Mouse (Mus musculus) neural tube, embryonic 11.5 days (tissue): ENCODE measurements at regions not wholly inside any gene's neighbourhood (a gene's known extent, or its start where the extent isn't known, plus 50 kb on each side); places are given as distances from the start of the nearest gene placed in this dataset.

Experiments
- ATAC-seq: fragments of 200-750 bp; cut with Nextera tagmentation; 2 replicates; pipeline ENCODE4 v1.8.0; 2017; ENCODE audit warnings: moderate number of reproducible peaks, mild to moderate bottlenecking, moderate TSS enrichment, moderate library complexity; ENCODE audit not compliant: insufficient read depth, low FRiP score, low TSS enrichment
- DNase-seq: peaks from one replicate; pipeline ENCODE4 v3.0.0-alpha.2; 2015; ENCODE audit warnings: low spot score
- H3K27ac ChIP-seq: fragments of 300-500 bp; sonication (generic); 2 replicates; pipeline ENCODE4 v1.5.1; 2014; ENCODE audit warnings: low read depth, mild to moderate bottlenecking, low read length
- H3K27me3 ChIP-seq: fragments of 300-500 bp; sonication (generic); 2 replicates; pipeline ENCODE4 v1.6.1; 2014; ENCODE audit warnings: mild to moderate bottlenecking, low read length, mixed read lengths; ENCODE audit not compliant: control insufficient read depth, insufficient read depth
- H3K36me3 ChIP-seq: fragments of 300-500 bp; sonication (generic); 2 replicates; pipeline ENCODE4 v1.6.1; 2014; ENCODE audit warnings: mild to moderate bottlenecking, low read length, moderate library complexity, mixed read lengths; ENCODE audit not compliant: control insufficient read depth, insufficient read depth
- H3K4me1 ChIP-seq: fragments of 300-500 bp; sonication (generic); 2 replicates; pipeline ENCODE4 v1.6.1; 2014; ENCODE audit warnings: low read length, mixed read lengths; ENCODE audit not compliant: control insufficient read depth, insufficient read depth
- H3K4me2 ChIP-seq: fragments of 300-500 bp; sonication (generic); 2 replicates; pipeline ENCODE4 v1.6.1; 2014; ENCODE audit warnings: low read depth, mild to moderate bottlenecking, moderate library complexity
- H3K4me3 ChIP-seq: fragments of 300-500 bp; sonication (generic); 2 replicates; pipeline ENCODE4 v1.5.1; 2014; ENCODE audit warnings: low read depth, low read length
- H3K9ac ChIP-seq: fragments of 300-500 bp; sonication (generic); 2 replicates; pipeline ENCODE4 v1.6.1; 2014; ENCODE audit warnings: mild to moderate bottlenecking, low read length
- H3K9me3 ChIP-seq: fragments of 300-500 bp; sonication (generic); 2 replicates; pipeline ENCODE4 v1.6.1; 2016; ENCODE audit warnings: low read length; ENCODE audit not compliant: control insufficient read depth
- WGBS: fragments of 180-500 bp; shearing (Covaris S2); extraction: QIAGEN DNeasy Blood & Tissue Kit; methylation state at CpG from one replicate; pipeline ENCODE4 v1.1.7; 2014; 5-methylcytosine and 5-hydroxymethylcytosine counted together

DNA sequence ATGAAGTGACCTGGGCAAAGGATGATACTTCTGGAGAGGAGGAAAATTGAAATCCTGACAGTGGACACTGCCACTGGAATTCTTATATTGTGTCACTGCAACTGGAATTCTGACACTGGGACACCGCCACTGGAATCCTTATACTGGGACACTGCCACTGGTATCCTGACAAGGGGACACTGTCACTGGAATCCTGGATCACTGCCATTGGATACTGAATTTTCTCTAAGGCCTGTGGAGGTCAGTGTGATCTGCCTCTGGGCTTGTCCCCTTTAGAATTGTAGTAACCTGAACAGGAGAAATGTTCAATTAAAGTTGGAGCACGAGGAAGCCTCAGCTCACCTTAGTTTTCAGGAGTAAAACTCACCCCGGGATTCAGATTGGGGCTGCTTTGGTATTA, 205.0 kb downstream of the Gm5447 start:
- no peaks in the 10 kb centered on the region for H3K4me1 ChIP-seq
- WGBS: 79% methylated on average over 3 of the region's 3 CpGs
- no peaks in the 10 kb centered on the region for H3K27me3 ChIP-seq
- H3K4me2 ChIP-seq: no peak overlapping the region
- ATAC-seq (no peak), DNase-seq (no peak)
- no peak overlapping the region for H3K9ac ChIP-seq
- H3K4me3 ChIP-seq: no peak overlapping the region
- H3K9me3 ChIP-seq: no peaks in the 10 kb centered on the region
- no peak overlapping the region for H3K27ac ChIP-seq
- no peaks in the 10 kb centered on the region for H3K36me3 ChIP-seq

DNA sequence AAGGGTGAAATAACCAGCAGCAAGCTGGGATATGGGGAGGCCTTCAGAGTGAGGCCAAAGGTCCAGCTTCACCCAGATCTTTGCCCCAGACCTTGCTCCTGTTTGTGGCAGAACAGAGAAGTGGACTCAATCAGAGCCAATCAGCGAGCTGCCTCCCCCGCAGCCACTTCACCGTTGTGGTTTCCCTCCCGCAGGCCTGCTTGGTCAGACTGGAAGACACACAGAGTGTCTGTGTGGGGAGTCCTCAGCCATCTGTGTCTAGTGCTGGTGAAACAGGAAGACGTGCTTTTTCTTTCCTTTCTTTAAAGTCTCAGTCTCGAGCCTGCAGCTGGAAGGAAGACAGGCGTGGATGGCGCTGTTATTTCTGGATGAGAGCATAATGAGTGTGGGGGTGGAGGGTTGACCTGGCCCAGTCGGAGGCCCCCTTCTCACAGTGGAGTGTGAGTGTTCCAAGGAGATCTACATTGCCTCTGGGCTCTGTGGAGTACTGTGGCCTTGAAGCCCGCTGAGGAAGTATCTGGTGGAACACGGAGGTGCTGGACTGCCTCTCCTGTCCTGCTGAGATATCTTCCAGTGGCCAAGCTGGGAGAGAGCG, 205.5 kb downstream of the Gm5447 start:
- H3K27me3 ChIP-seq: no peaks in the 10 kb centered on the region
- no peaks in the 10 kb centered on the region for H3K4me1 ChIP-seq
- H3K27ac ChIP-seq: no peak overlapping the region
- H3K4me2 ChIP-seq: no peak overlapping the region
- DNase-seq (peak; percentile 18), ATAC-seq (no peak)
- H3K4me3 ChIP-seq: no peak overlapping the region
- no peaks in the 10 kb centered on the region for H3K9me3 ChIP-seq
- H3K36me3 ChIP-seq: no peaks in the 10 kb centered on the region
- no peak overlapping the region for H3K9ac ChIP-seq
- WGBS: 38% methylated on average over 12 of the region's 12 CpGs

DNA sequence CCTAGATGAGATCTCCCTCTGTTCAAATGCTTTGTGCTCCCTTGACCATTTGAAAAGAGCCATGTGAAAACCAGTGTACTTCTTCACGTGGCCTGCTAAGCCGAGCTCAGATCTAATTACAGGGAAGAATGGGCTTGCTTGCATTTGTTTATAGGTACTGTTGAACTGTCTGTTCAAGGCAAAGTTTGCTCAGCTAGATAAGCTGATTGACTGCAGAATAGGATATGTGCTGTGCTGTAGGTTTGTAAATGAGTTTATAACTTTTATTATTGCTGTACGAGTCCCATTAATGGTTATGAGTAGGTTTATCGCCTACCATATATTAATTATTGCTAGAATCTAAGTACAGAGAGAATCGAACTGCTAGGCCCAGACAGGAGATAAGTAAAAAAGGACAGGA, 207.5 kb downstream of the Gm5447 start:
- Histone ChIP-seq H3K36me3 (no peaks in the 10 kb centered on the region), H3K4me3 (no peak overlapping the region), H3K27ac (no peak overlapping the region), H3K4me2 (no peak overlapping the region), H3K9ac (no peak overlapping the region), H3K4me1 (no peaks in the 10 kb centered on the region), H3K27me3 (no peaks in the 10 kb centered on the region), H3K9me3 (no peaks in the 10 kb centered on the region)
- ATAC-seq (no peak), DNase-seq (no peak)
- WGBS: 74% methylated on average over 5 of the region's 5 CpGs

DNA sequence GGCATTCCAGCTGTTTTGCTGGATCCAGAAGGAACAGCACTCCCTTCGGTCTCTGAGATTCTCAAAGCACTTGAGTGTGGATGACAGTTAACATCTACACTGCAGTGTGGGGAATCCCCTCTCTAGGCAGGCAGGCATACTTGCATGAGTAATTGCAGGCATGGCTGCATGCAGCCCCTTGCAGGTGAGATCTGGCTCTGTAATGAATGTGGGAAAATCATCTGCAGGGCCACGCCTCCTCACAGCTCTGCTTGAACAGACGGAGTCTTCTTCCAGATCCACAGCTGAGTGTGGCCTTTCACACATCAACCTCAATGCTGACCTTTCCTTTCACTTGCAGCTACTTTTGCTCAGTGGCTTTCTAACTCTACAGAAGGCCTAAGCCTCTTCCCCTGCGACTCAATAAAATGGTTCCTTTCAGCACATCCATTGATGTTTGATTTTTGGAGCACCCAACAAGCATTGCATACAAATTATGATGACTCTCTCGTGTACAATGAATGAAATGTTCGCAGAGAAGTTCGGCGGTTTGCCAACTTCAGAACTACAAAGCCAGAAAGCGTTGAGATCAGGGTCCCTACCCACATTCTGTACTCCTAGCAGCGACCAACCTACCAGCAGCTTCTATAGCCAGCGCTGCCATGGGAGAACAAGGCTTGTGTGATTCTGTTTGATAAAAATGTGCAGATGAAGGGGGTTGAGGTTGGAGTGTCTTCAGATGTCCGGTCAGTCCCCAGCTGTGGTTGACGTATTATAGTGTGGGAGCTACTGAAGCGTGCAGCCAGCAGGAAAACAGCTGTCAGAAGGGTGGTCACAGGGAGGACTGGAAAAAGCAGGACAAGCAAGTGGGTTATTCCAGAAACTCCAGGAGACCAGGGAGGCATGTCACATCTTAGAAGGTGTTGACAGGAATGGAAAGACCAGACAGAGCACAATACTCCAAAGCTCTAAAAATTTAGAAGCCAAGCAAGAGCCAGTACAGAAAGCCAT, 211.1 kb downstream of the Gm5447 start:
- DNase-seq: no peak
- H3K9me3 ChIP-seq: no peaks in the 10 kb centered on the region
- H3K4me1 ChIP-seq: no peaks in the 10 kb centered on the region
- H3K9ac ChIP-seq: no peak overlapping the region
- H3K4me2 ChIP-seq: no peak overlapping the region
- H3K27ac ChIP-seq: no peak overlapping the region
- no peak overlapping the region for H3K4me3 ChIP-seq
- 79% methylated on average over 14 of the region's 14 CpGs for WGBS
- H3K36me3 ChIP-seq: no peaks in the 10 kb centered on the region
- H3K27me3 ChIP-seq: no peaks in the 10 kb centered on the region
- no peak for ATAC-seq

DNA sequence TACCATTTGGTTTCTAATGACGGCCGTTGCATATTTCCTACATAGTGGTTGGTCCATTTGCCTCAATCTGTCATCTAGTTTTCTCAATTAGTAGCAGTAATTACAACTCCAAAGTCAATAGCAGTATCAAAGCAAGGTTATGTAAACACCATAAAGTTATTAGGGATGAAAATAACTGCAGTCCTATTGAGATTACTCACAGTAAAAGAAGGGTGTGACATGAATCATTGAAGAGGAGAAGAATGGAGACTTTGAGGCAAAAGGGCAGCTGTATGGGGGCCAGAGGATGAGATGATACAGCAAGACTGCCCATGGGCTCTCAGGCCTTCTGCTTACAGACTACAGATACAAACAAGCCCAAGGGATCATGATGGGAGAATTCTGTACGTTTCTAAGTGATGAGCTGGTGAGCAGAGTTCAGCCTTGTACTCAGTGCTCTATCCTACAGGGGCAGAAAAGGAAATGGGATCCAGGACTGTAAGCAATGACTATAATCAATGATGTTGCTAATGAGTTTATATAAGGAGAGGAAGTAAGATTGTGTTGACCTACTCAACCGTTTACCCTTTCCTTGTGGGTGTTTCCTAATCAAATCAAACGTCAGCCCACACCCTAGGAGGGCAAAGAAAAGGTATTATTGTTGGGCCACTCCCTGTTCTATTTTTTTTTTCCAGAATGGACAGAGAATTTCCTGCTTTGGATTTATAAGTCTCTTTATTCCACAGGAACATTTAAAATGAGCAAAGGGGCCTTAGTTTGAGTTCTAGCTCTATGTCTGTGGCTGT, 213.0 kb downstream of the Gm5447 start:
- no peak overlapping the region for H3K4me3 ChIP-seq
- no peak overlapping the region for H3K9ac ChIP-seq
- H3K27me3 ChIP-seq: no peaks in the 10 kb centered on the region
- 57% methylated on average over 5 of the region's 5 CpGs for WGBS
- no peak overlapping the region for H3K27ac ChIP-seq
- ATAC-seq (no peak), DNase-seq (no peak)
- no peak overlapping the region for H3K4me2 ChIP-seq
- H3K9me3 ChIP-seq: no peaks in the 10 kb centered on the region
- no peaks in the 10 kb centered on the region for H3K36me3 ChIP-seq
- H3K4me1 ChIP-seq: no peaks in the 10 kb centered on the region

DNA sequence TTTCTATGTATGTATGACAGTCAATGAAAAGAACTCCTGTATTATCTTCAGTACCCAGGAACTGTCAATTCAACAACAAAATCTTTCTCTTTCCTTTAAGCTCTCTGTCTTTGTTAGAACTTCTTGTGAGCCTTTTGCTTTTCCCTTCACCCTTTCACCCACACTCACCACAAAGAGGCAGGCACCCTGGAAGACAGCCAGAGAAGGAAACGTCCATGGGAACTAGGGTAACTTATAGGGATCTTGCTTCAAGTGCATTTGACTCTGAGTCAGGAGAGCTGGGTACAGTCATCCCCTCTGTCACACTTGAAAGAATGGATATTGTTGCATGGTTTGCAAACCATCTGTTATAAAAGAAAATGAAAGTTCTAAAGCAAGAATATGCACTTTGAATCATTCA, 215.1 kb downstream of the Gm5447 start:
- WGBS: 56% methylated on average over 1 of the region's 1 CpGs
- DNase-seq (no peak), ATAC-seq (no peak)
- Histone ChIP-seq H3K4me3 (no peak overlapping the region), H3K4me1 (no peaks in the 10 kb centered on the region), H3K27me3 (no peaks in the 10 kb centered on the region), H3K36me3 (no peaks in the 10 kb centered on the region), H3K9ac (no peak overlapping the region), H3K4me2 (no peak overlapping the region), H3K9me3 (no peaks in the 10 kb centered on the region), H3K27ac (no peak overlapping the region)

DNA sequence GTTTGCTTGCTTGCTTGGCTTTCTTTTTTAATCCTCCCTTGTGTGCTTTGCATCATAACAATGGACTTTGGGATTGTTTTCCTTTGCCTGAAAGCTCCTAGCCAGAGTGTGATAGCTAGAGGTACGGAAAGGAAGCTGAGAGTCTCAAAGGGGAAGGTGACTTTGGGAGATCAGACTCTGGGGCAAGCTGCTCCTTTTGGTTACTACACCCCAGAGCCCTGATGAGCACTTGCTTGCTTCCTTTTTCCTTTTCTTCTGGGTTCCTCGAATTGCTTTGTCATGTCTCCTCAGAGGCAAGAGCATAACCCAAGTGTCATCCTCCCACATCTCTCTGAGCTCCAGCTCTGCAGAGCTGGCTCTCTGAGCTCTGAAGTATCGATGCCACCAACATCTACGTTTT, 216.0 kb downstream of the Gm5447 start:
- Histone ChIP-seq H3K4me3 (no peak overlapping the region), H3K27me3 (no peaks in the 10 kb centered on the region), H3K36me3 (no peaks in the 10 kb centered on the region), H3K4me1 (no peaks in the 10 kb centered on the region), H3K27ac (no peak overlapping the region), H3K4me2 (no peak overlapping the region), H3K9ac (no peak overlapping the region), H3K9me3 (no peaks in the 10 kb centered on the region)
- ATAC-seq (no peak), DNase-seq (no peak)
- WGBS: 82% methylated on average over 4 of the region's 4 CpGs

DNA sequence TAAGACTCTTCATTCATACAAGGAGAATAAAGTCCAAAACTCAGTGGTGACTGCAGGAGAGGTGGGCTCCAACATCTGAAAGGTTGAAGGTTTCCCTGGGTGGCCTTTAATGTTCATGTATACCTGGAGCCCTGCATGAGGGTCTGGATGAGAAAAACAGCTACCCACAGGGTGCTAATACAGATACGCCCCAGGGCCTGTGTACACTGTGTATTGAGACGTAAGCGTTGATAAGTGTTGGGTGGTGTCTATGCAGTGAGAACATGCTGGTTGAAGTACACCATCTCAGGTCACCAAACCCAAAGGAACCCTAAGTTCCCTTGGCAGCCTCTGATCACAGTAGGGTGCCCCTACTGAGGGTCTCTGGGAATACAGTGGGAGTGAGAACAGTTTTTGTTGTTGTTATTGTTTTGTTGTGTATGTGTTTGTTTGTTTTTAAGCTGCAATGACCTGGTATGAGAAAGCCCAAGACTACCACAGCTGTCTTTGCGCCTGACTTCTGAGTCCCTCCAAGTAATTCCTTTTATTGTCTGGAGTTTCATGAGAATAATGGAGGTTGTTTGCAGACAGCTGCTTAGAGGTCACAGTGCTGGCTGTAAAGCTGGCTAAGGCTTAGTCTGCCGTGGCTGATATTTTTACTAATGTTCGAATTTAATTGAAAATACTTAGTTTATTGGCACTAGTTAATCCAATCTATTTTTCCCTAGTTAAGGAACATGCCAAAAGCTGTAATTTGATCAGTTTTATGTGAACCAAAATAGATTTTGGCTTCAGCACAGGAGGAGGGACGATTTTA, 217.5 kb downstream of the Gm5447 start:
- H3K36me3 ChIP-seq: no peaks in the 10 kb centered on the region
- ATAC-seq (no peak), DNase-seq (no peak)
- no peaks in the 10 kb centered on the region for H3K27me3 ChIP-seq
- H3K9me3 ChIP-seq: no peaks in the 10 kb centered on the region
- no peak overlapping the region for H3K9ac ChIP-seq
- H3K27ac ChIP-seq: no peak overlapping the region
- H3K4me2 ChIP-seq: no peak overlapping the region
- H3K4me3 ChIP-seq: no peak overlapping the region
- H3K4me1 ChIP-seq: no peaks in the 10 kb centered on the region
- WGBS: 82% methylated on average over 7 of the region's 7 CpGs
